Mouse (Mus musculus) liver, adult 2 months (tissue): ENCODE results near the gene Gm28729. TPM values are rescaled to one million over a fixed set of nuclear protein-coding genes. Genes with fewer than 3 reads are reported as not detected.

ENCODE experiments used
- DNase-seq: peaks from one replicate; pipeline ENCODE4 v3.0.0-alpha.2; 2011; ENCODE audit warnings: low read depth, low spot score; ENCODE audit errors: extremely low read depth
- H3K27ac ChIP-seq: fragments of 200-500 bp; replicated peaks from 2 replicates; pipeline ENCODE4 v1.5.1; 2012; ENCODE audit warnings: low read depth, mild to moderate bottlenecking, control low read depth, inconsistent platforms, low read length; ENCODE audit not compliant: insufficient read depth
- H3K27me3 ChIP-seq: fragments of 200-500 bp; 2 replicates; pipeline ENCODE4 v1.6.1; 2012; ENCODE audit warnings: mild to moderate bottlenecking, moderate library complexity, low read length, inconsistent platforms; ENCODE audit not compliant: control insufficient read depth, insufficient read depth
- H3K36me3 ChIP-seq: fragments of 200-500 bp; 2 replicates; pipeline ENCODE4 v1.6.1; 2012; ENCODE audit warnings: low read length, inconsistent platforms; ENCODE audit not compliant: control insufficient read depth, insufficient read depth
- H3K4me1 ChIP-seq: fragments of 200-500 bp; 2 replicates; pipeline ENCODE4 v1.6.1; 2011; ENCODE audit warnings: low read length; ENCODE audit not compliant: control insufficient read depth, insufficient read depth
- H3K4me3 ChIP-seq: fragments of 200-500 bp; 2 replicates; pipeline ENCODE4 v1.5.1; 2011; ENCODE audit warnings: low read depth, mild to moderate bottlenecking, control low read depth, low read length, moderate library complexity; ENCODE audit not compliant: insufficient read depth
- H3K79me2 ChIP-seq: fragments of 200-500 bp; 2 replicates; pipeline ENCODE4 v1.6.1; 2012; ENCODE audit warnings: inconsistent platforms, mild to moderate bottlenecking, low read length, moderate library complexity; ENCODE audit not compliant: control insufficient read depth, insufficient read depth
- H3K9ac ChIP-seq: fragments of 200-500 bp; 2 replicates; pipeline ENCODE4 v1.6.1; 2012; ENCODE audit warnings: low read depth, mild to moderate bottlenecking, control low read depth, inconsistent platforms, low read length
- CTCF ChIP-seq: fragments of 200-500 bp; IDR thresholded peaks from 2 replicates; pipeline ENCODE4 v1.5.1; 2011; ENCODE audit warnings: low read depth, low read length, control low read depth
- POLR2A ChIP-seq: fragments of 200-500 bp; IDR thresholded peaks from 2 replicates; pipeline ENCODE4 v1.6.1; 2011; ENCODE audit warnings: low read length, control low read depth; ENCODE audit not compliant: insufficient read depth; ENCODE audit errors: extremely low read depth
- WGBS: fragments of 180-500 bp; shearing (Covaris S2); methylation state at CpG from one replicate; pipeline ENCODE4 v1.1.7; 2018; 5-methylcytosine and 5-hydroxymethylcytosine counted together
- polyA plus RNA-seq: library from polyadenylated mRNA; depleted of rRNA; stranded (reverse); fragments of >200 nt; gene quantifications from 2 replicates; pipeline ENCODE4 v1.2.3, GENCODE M21; 2012
- total RNA-seq: library from RNA; depleted of rRNA; stranded (reverse); fragments of >200 nt; gene quantifications from 2 replicates; pipeline ENCODE4 v1.2.3, GENCODE M21; 2014

The Gm28729 gene
- total and polyA plus RNA-seq, 2 experiments, result not detected

DNA sequence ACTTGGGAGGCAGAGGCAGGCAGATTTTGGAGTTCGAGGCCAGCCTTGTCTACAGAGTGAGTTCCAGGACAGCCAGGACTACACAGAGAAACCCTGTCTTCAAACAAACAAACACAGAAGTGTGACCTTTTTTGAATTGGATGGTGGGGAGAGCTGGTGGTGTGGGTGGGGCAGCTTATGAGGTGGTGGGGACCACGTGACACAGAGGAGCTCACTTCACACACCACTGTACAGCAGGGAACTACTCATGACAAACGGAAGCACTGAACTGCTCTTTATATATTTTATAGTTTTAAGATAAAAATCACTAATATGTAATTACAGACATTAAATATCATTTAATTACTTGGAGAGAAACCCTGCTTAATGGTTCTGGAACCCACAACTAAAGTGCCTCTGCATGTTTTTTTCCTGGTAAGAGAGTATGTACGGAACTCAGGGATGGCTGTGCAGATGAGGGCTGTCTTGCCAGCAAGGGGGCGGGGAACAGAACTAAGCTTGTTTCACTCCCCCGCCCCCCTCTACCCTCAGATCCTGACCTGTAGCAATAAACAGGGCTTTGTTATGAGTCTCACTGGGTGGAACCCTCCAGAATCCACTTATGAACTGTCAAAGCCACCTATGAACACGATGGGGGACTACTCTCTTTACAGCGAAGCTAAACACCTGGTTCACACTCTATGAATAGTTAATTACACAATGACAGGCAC is 55.4 kb downstream of the Gm28729 start:
- Histone ChIP-seq H3K4me3 (no peak overlapping the region), H3K36me3 (peaks cover 13% of the 10 kb centered on the region), H3K79me2 (no peaks in the 10 kb centered on the region), H3K9ac (no peak overlapping the region), H3K27ac (no peak overlapping the region), H3K27me3 (no peaks in the 10 kb centered on the region), H3K4me1 (no peaks in the 10 kb centered on the region)
- TF ChIP-seq CTCF, result no peak
- TF ChIP-seq POLR2A, result no peak
- no peak for DNase-seq
- WGBS, result 93% methylated on average over 8 of the region's 8 CpGs

DNA sequence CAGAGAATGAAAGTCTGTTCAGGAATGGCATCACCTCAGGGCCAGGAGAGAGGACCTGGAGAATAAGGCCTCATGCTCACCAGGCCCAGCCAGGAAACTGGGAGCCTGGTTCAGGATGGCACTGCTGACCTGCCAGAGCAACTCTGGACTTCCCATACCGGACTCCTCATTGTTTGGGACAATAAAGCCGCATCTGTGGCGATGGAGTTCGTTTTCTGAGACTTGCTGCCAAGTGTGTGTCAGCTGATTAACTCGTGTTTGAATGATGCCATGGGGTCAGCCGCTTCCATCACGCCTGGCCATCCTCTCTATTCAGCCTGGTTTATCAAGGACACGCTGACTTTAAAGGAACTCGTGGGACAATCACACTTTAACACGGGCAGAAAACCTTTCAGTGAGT is 61.4 kb downstream of the Gm28729 start:
- TF ChIP-seq CTCF, result no peak
- no peak for TF ChIP-seq POLR2A
- no peaks in the 10 kb centered on the region for H3K27me3 ChIP-seq
- no peaks in the 10 kb centered on the region for H3K79me2 ChIP-seq
- no peak for DNase-seq
- H3K36me3 ChIP-seq, result peaks cover 3% of the 10 kb centered on the region; the same call in 1 of the 2 replicates
- 76% methylated on average over 10 of the region's 10 CpGs for WGBS
- no peak overlapping the region for H3K4me3 ChIP-seq
- H3K9ac ChIP-seq, result no peak overlapping the region
- H3K4me1 ChIP-seq, result 0 out of 2 replicates have a peak, but pooled peaks cover 2% of the 10 kb centered on the region
- no peak overlapping the region for H3K27ac ChIP-seq

DNA sequence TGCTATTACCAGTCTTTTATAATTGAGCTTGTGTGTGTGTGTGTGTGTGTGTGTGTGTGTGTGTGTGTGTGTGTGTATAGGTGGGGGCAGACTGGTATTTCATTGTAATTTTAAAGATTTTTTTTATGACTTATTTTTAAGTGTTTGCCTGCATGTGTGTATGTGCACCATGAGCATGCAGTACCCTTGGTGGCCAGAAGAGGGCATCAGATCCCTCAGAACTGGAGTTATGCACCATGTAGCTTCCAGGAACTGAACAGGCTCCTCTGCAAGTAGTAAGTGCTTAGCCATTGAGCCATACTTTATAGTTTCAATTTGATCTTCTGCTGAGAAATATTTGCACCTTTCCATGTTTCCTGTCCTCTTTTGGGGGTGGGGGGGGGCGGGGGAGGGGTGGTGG is 63.5 kb downstream of the Gm28729 start:
- Histone ChIP-seq H3K4me1 (0 out of 2 replicates have a peak, but pooled peaks cover 2% of the 10 kb centered on the region), H3K36me3 (no peaks in the 10 kb centered on the region), H3K27ac (no peak overlapping the region), H3K9ac (no peak overlapping the region), H3K79me2 (no peaks in the 10 kb centered on the region), H3K4me3 (no peak overlapping the region), H3K27me3 (no peaks in the 10 kb centered on the region)
- WGBS, result 41% methylated on average over 1 of the region's 1 CpGs
- DNase-seq, result no peak
- TF ChIP-seq POLR2A, result no peak
- TF ChIP-seq CTCF, result no peak

DNA sequence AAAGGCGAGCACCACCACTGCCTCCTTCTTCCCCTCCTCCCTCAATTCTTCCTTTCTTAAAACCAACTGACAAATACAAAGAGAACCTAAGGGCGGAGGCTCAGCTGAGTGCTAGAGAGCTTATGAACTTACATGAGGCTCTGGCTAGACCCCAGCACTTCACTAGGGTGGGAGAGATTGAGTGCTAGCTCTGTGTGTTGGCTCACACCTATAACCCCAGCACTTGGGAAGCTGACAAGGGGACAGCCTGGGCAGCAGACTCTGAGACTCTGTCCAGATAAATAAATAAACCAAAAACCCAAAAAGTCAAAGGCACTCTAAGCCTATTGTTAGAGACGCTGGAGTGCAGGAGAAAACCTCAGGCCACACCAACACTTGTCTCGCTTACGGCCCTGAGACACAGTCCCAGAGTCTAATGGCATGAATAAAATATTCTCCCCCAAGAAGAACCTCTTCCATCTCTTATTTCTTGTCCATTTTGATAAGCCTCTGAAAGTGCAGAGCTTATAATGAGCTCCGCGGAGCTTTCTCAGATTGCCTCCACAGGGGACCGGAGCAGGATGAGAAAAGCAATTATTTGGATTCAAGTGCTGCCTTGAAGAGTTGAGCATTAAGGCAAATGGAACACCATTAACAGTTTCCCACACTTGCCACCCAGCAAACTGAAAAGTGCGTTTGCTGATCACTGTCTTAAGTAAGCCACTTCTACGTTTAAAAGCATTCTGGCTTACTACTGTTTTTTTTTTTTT is 64.8 kb downstream of the Gm28729 start:
- Histone ChIP-seq H3K4me3 (no peak overlapping the region), H3K9ac (no peak overlapping the region), H3K36me3 (no peaks in the 10 kb centered on the region), H3K27me3 (peaks cover 7% of the 10 kb centered on the region), H3K79me2 (no peaks in the 10 kb centered on the region), H3K4me1 (0 out of 2 replicates have a peak, but pooled peaks cover 2% of the 10 kb centered on the region), H3K27ac (no peak overlapping the region)
- TF ChIP-seq CTCF (no peak), POLR2A (no peak)
- DNase-seq, result no peak
- WGBS, result 80% methylated on average over 10 of the region's 10 CpGs

DNA sequence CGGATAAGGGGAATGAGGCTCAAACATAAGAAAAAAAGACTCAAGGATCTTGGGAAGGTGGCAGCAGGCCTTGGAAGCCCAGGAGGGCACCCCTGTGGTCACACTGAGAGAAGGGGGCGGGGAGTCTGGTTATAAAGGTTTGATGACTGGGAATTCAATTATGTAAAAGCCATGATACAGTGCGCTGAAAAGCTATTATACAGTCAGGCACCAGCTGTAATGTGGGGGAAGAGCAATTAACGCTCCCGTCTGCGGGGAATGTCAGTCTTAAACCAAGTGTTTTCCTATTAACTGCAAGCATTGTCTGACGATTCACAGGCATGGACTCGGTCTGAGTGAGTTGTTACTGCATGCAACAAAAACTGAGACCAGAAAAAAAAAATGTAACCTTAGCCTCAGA is 69.4 kb downstream of the Gm28729 start:
- 90% methylated on average over 8 of the region's 8 CpGs for WGBS
- no peak for DNase-seq
- TF ChIP-seq CTCF (no peak), POLR2A (no peak)

DNA sequence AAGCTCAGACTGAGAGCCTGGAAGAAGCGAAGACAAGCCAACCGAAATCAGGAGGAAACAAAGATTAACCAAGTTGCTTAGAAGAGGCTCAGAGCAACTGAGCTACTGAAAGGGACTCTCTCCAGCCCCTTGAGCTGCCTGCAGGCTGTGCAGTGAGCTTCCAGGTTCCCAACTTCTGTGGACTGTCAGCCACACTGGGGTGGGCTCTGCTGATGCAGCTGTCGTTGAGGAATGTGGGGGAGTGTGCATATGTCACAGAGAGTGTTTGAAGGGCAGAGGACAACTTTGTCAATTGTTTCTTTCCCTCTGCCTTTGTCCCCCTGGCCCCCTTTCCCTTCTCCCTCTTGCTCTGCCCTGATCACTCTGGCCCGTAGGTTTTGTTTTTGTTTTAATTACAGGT is 72.1 kb downstream of the Gm28729 start:
- no peak for DNase-seq
- 76% methylated on average over 4 of the region's 4 CpGs for WGBS
- Histone ChIP-seq H3K79me2 (no peaks in the 10 kb centered on the region), H3K4me1 (no peaks in the 10 kb centered on the region), H3K4me3 (no peak overlapping the region), H3K27me3 (peaks cover 14% of the 10 kb centered on the region), H3K36me3 (no peaks in the 10 kb centered on the region), H3K27ac (no peak overlapping the region), H3K9ac (no peak overlapping the region)
- TF ChIP-seq CTCF (no peak), POLR2A (no peak)

More for the DNA sequence above, 69.4 kb downstream of the Gm28729 start:
- Histone ChIP-seq H3K4me1 (no peaks in the 10 kb centered on the region), H3K36me3 (no peaks in the 10 kb centered on the region), H3K27ac (no peak overlapping the region), H3K27me3 (peaks cover 14% of the 10 kb centered on the region), H3K4me3 (no peak overlapping the region), H3K79me2 (no peaks in the 10 kb centered on the region), H3K9ac (no peak overlapping the region)
